Mouse (Mus musculus) embryonic facial prominence, embryonic 13.5 days (tissue): ENCODE results near the gene Sall1. TPM values are rescaled to one million over a fixed set of nuclear protein-coding genes. Genes with fewer than 3 reads are reported as not detected.

ENCODE experiments used
- ATAC-seq: fragments of 200-750 bp; cut with Nextera tagmentation; 2 replicates; pipeline ENCODE4 v1.8.0; 2017; ENCODE audit warnings: low read depth; ENCODE audit not compliant: insufficient number of reproducible peaks, insufficient read depth, low FRiP score, low TSS enrichment
- H3K27ac ChIP-seq: fragments of 300-500 bp; sonication (generic); 2 replicates; pipeline ENCODE4 v1.5.1; 2015; ENCODE audit warnings: moderate library complexity, mild to moderate bottlenecking, inconsistent platforms
- H3K27me3 ChIP-seq: fragments of 300-500 bp; sonication (generic); 2 replicates; pipeline ENCODE4 v1.6.1; 2015; ENCODE audit warnings: mild to moderate bottlenecking, inconsistent platforms
- H3K36me3 ChIP-seq: fragments of 300-500 bp; sonication (generic); 2 replicates; pipeline ENCODE4 v1.6.1; 2015; ENCODE audit warnings: mild to moderate bottlenecking, inconsistent platforms
- H3K4me1 ChIP-seq: fragments of 300-500 bp; sonication (generic); 2 replicates; pipeline ENCODE4 v1.6.1; 2015; ENCODE audit warnings: inconsistent platforms
- H3K4me2 ChIP-seq: fragments of 300-500 bp; sonication (generic); 2 replicates; pipeline ENCODE4 v1.6.1; 2015; ENCODE audit warnings: moderate library complexity, mild to moderate bottlenecking, inconsistent platforms
- H3K4me3 ChIP-seq: fragments of 300-500 bp; sonication (generic); 2 replicates; pipeline ENCODE4 v1.5.1; 2015; ENCODE audit warnings: mild to moderate bottlenecking, inconsistent platforms
- H3K9ac ChIP-seq: fragments of 300-500 bp; sonication (generic); 2 replicates; pipeline ENCODE4 v1.6.1; 2015; ENCODE audit warnings: mild to moderate bottlenecking, inconsistent platforms
- H3K9me3 ChIP-seq: fragments of 300-500 bp; sonication (generic); 2 replicates; pipeline ENCODE4 v1.6.1; 2016; ENCODE audit warnings: inconsistent platforms
- WGBS: fragments of 180-500 bp; shearing (Covaris S2); methylation state at CpG from one replicate; pipeline ENCODE4 v1.1.7; 2015; ENCODE audit warnings: mixed read lengths; 5-methylcytosine and 5-hydroxymethylcytosine counted together
- polyA plus RNA-seq: library from polyadenylated mRNA; unstranded; fragments of >200 nt; fragmentation: Nextera tagmentation; extraction: Ambion mirVana; gene quantifications from 2 replicates; pipeline ENCODE4 v1.2.1, GENCODE M21; 2015

Gene Sall1
- polyA plus RNA-seq, 1 experiment from 2014 or later = 0.84 TPM

GRCm38 (mm10) chr8:89045726-89046125 is 1.8 kb upstream of the Sall1 start:
- Histone ChIP-seq H3K4me3 (0 out of 2 replicates have a peak overlapping the region, but pooled peaks have one; percentile 25), H3K9me3 (no peaks in the 10 kb centered on the region), H3K9ac (no peak overlapping the region), H3K4me1 (peaks cover 54% of the 10 kb centered on the region), H3K27me3 (peaks cover 99% of the 10 kb centered on the region), H3K36me3 (no peaks in the 10 kb centered on the region), H3K4me2 (peak overlapping the region; percentile 94), H3K27ac (no peak overlapping the region)
- ATAC-seq = no peak
- WGBS = 3% methylated on average over 17 of the region's 17 CpGs

GRCm38 (mm10) chr8:89045218-89045601 is 1.2 kb upstream of the Sall1 start:
- ATAC-seq = no peak
- peak overlapping the region; percentile 57; the same call in 1 of the 2 replicates for H3K4me3 ChIP-seq
- no peaks in the 10 kb centered on the region for H3K9me3 ChIP-seq
- peak overlapping the region; percentile 94 for H3K4me2 ChIP-seq
- H3K4me1 ChIP-seq = peaks cover 54% of the 10 kb centered on the region
- H3K36me3 ChIP-seq = no peaks in the 10 kb centered on the region
- under 1% methylated on average over 30 of the region's 30 CpGs for WGBS
- H3K9ac ChIP-seq = 0 out of 2 replicates have a peak overlapping the region, but pooled peaks have one; percentile 27
- H3K27ac ChIP-seq = no peak overlapping the region
- peaks cover 100% of the 10 kb centered on the region for H3K27me3 ChIP-seq

- H3K27me3 ChIP-seq = peaks cover 99% of the 10 kb centered on the region
- peaks cover 54% of the 10 kb centered on the region for H3K4me1 ChIP-seq
Observed at GRCm38 (mm10) chr8:89044511-89045217, 702 bp upstream of the Sall1 start.

GRCm38 (mm10) chr8:89043371-89043841 is 556 bp downstream of the Sall1 start:
- peak overlapping the region; percentile 57 for H3K4me3 ChIP-seq
- peaks cover 95% of the 10 kb centered on the region for H3K27me3 ChIP-seq
- WGBS = under 1% methylated on average over 31 of the region's 32 CpGs
- peak overlapping the region; percentile 73 for H3K9ac ChIP-seq
- no peaks in the 10 kb centered on the region for H3K36me3 ChIP-seq
- ATAC-seq = peak; percentile 70; the same call in 1 of the 2 replicates
- no peaks in the 10 kb centered on the region for H3K9me3 ChIP-seq
- H3K4me2 ChIP-seq = peak overlapping the region; percentile 94
- H3K4me1 ChIP-seq = peaks cover 54% of the 10 kb centered on the region
- peak overlapping the region; percentile 66; the same call in 1 of the 2 replicates for H3K27ac ChIP-seq

More at GRCm38 (mm10) chr8:89044511-89045217, 702 bp upstream of the Sall1 start:
- no peak overlapping the region for H3K27ac ChIP-seq
- peak overlapping the region; percentile 40; the same call in 1 of the 2 replicates for H3K9ac ChIP-seq
- no peaks in the 10 kb centered on the region for H3K9me3 ChIP-seq
- H3K36me3 ChIP-seq = no peaks in the 10 kb centered on the region
- no peak for ATAC-seq
- WGBS = under 1% methylated on average over 31 of the region's 31 CpGs
- peak overlapping the region; percentile 94 for H3K4me2 ChIP-seq
- peak overlapping the region; percentile 57 for H3K4me3 ChIP-seq

- no peaks in the 10 kb centered on the region for H3K9me3 ChIP-seq
- peak overlapping the region; percentile 57 for H3K4me3 ChIP-seq
- peak; percentile 63 for ATAC-seq
- peak overlapping the region; percentile 94 for H3K4me2 ChIP-seq
- H3K4me1 ChIP-seq = peaks cover 55% of the 10 kb centered on the region
- peak overlapping the region; percentile 68; the same call in 1 of the 2 replicates for H3K27ac ChIP-seq
- under 1% methylated on average over 71 of the region's 80 CpGs for WGBS
- no peaks in the 10 kb centered on the region for H3K36me3 ChIP-seq
- peak overlapping the region; percentile 73 for H3K9ac ChIP-seq
- peaks cover 95% of the 10 kb centered on the region for H3K27me3 ChIP-seq
Observed at GRCm38 (mm10) chr8:89042560-89043370, 1.2 kb downstream of the Sall1 start.

- peak overlapping the region; percentile 94 for H3K4me2 ChIP-seq
- no peak for ATAC-seq
- no peaks in the 10 kb centered on the region for H3K36me3 ChIP-seq
- H3K4me1 ChIP-seq = peaks cover 57% of the 10 kb centered on the region
- H3K27ac ChIP-seq = peak overlapping the region; percentile 68
- H3K9me3 ChIP-seq = no peaks in the 10 kb centered on the region
- H3K4me3 ChIP-seq = peak overlapping the region; percentile 57
- WGBS = under 1% methylated on average over 35 of the region's 35 CpGs
- peak overlapping the region; percentile 73 for H3K9ac ChIP-seq
- peaks cover 95% of the 10 kb centered on the region for H3K27me3 ChIP-seq
Observed at GRCm38 (mm10) chr8:89042118-89042460, 1.9 kb downstream of the Sall1 start.

- peak overlapping the region; percentile 94 for H3K4me2 ChIP-seq
- peak overlapping the region; percentile 73 for H3K9ac ChIP-seq
- ATAC-seq = no peak
- peak overlapping the region; percentile 57 for H3K4me3 ChIP-seq
- H3K27ac ChIP-seq = peak overlapping the region; percentile 68
- under 1% methylated on average over 55 of the region's 55 CpGs for WGBS
- peaks cover 95% of the 10 kb centered on the region for H3K27me3 ChIP-seq
- H3K9me3 ChIP-seq = no peaks in the 10 kb centered on the region
- no peaks in the 10 kb centered on the region for H3K36me3 ChIP-seq
- H3K4me1 ChIP-seq = peaks cover 52% of the 10 kb centered on the region
Observed at GRCm38 (mm10) chr8:89041421-89042117, 2.4 kb downstream of the Sall1 start.

GRCm38 (mm10) chr8:89040751-89041420 is 3.1 kb downstream of the Sall1 start:
- Histone ChIP-seq H3K9ac (peak overlapping the region; percentile 73), H3K4me1 (peaks cover 48% of the 10 kb centered on the region), H3K36me3 (no peaks in the 10 kb centered on the region), H3K9me3 (no peaks in the 10 kb centered on the region), H3K27me3 (peaks cover 95% of the 10 kb centered on the region), H3K4me3 (peak overlapping the region; percentile 57), H3K4me2 (peak overlapping the region; percentile 94), H3K27ac (no peak overlapping the region)
- no peak for ATAC-seq
- 3% methylated on average over 40 of the region's 40 CpGs for WGBS

- peaks cover 86% of the 10 kb centered on the region for H3K27me3 ChIP-seq
- no peak for ATAC-seq
- peaks cover 39% of the 10 kb centered on the region for H3K4me1 ChIP-seq
- H3K36me3 ChIP-seq = no peaks in the 10 kb centered on the region
- 21% methylated on average over 6 of the region's 6 CpGs for WGBS
- H3K9me3 ChIP-seq = no peaks in the 10 kb centered on the region
- H3K4me2 ChIP-seq = peak overlapping the region; percentile 9; the same call in 1 of the 2 replicates
- no peak overlapping the region for H3K9ac ChIP-seq
- no peak overlapping the region for H3K4me3 ChIP-seq
- no peak overlapping the region for H3K27ac ChIP-seq
Observed at GRCm38 (mm10) chr8:89039890-89040289, 4.1 kb downstream of the Sall1 start.

GRCm38 (mm10) chr8:89038920-89039319 is 5.0 kb downstream of the Sall1 start:
- no peaks in the 10 kb centered on the region for H3K36me3 ChIP-seq
- H3K4me3 ChIP-seq = no peak overlapping the region
- H3K4me2 ChIP-seq = no peak overlapping the region
- H3K27me3 ChIP-seq = peaks cover 86% of the 10 kb centered on the region
- H3K4me1 ChIP-seq = peaks cover 30% of the 10 kb centered on the region
- 71% methylated on average over 4 of the region's 4 CpGs for WGBS
- H3K9ac ChIP-seq = no peak overlapping the region
- ATAC-seq = no peak
- H3K9me3 ChIP-seq = no peaks in the 10 kb centered on the region
- no peak overlapping the region for H3K27ac ChIP-seq
